Mouse (Mus musculus) neural tube, embryonic 12.5 days (tissue): ENCODE results near the gene Chid1. TPM values are rescaled to one million over a fixed set of nuclear protein-coding genes. Genes with fewer than 3 reads are reported as not detected.

Experiments used
- ATAC-seq: fragments of 200-750 bp; cut with Nextera tagmentation; 2 replicates; pipeline ENCODE4 v1.8.0; 2017; ENCODE audit warnings: low read depth, mild to moderate bottlenecking, moderate TSS enrichment, moderate library complexity; ENCODE audit not compliant: low FRiP score
- H3K27ac ChIP-seq: fragments of 300-500 bp; sonication (generic); 2 replicates; pipeline ENCODE4 v1.5.1; 2016
- H3K27me3 ChIP-seq: fragments of 300-500 bp; sonication (generic); replicated peaks from 2 replicates; pipeline ENCODE4 v1.6.1; 2016; ENCODE audit warnings: mild to moderate bottlenecking
- H3K36me3 ChIP-seq: fragments of 300-500 bp; sonication (generic); 2 replicates; pipeline ENCODE4 v1.6.1; 2016; ENCODE audit warnings: mild to moderate bottlenecking
- H3K4me1 ChIP-seq: fragments of 300-500 bp; sonication (generic); 2 replicates; pipeline ENCODE4 v1.6.1; 2016
- H3K4me2 ChIP-seq: fragments of 300-500 bp; sonication (generic); replicated peaks from 2 replicates; pipeline ENCODE4 v1.6.1; 2016; ENCODE audit warnings: mild to moderate bottlenecking
- H3K4me3 ChIP-seq: fragments of 300-500 bp; sonication (generic); 2 replicates; pipeline ENCODE4 v1.5.1; 2016
- H3K9ac ChIP-seq: fragments of 300-500 bp; sonication (generic); 2 replicates; pipeline ENCODE4 v1.6.1; 2016; ENCODE audit warnings: mild to moderate bottlenecking
- H3K9me3 ChIP-seq: fragments of 300-500 bp; sonication (generic); 2 replicates; pipeline ENCODE4 v1.6.1; 2016; ENCODE audit warnings: mild to moderate bottlenecking
- whole genome bisulfite sequencing: fragments of 180-500 bp; shearing (Covaris S2); methylation state at CpG from one replicate; pipeline ENCODE4 v1.1.7; 2016; 5-methylcytosine and 5-hydroxymethylcytosine counted together
- polyA plus RNA-seq: library from polyadenylated mRNA; unstranded; fragments of >200 nt; fragmentation: Nextera tagmentation; extraction: Ambion mirVana; gene quantifications from 2 replicates; pipeline ENCODE4 v1.2.1, GENCODE M21; 2016

Chid1 gene
- polyA plus RNA-seq, 1 experiment from 2014 or later: 33.7 TPM

- no peak overlapping the region for H3K9ac ChIP-seq
- no peaks in the 10 kb centered on the region for H3K36me3 ChIP-seq
- no peaks in the 10 kb centered on the region; the same call in 1 of the 2 replicates for H3K4me1 ChIP-seq
- 96% methylated on average over 3 of the region's 3 CpGs for WGBS
- no peaks in the 10 kb centered on the region for H3K9me3 ChIP-seq
- H3K27me3 ChIP-seq: no peaks in the 10 kb centered on the region
- no peak overlapping the region for H3K4me3 ChIP-seq
- H3K27ac ChIP-seq: no peak overlapping the region
- ATAC-seq: no peak
- H3K4me2 ChIP-seq: no peak overlapping the region
Measured at GRCm38 (mm10) chr7:141569916-141570315, 30.3 kb upstream of the Chid1 start.

- H3K9me3 ChIP-seq: no peaks in the 10 kb centered on the region
- no peak overlapping the region for H3K4me2 ChIP-seq
- H3K27me3 ChIP-seq: no peaks in the 10 kb centered on the region
- no peak overlapping the region for H3K4me3 ChIP-seq
- no peaks in the 10 kb centered on the region; the same call in 1 of the 2 replicates for H3K36me3 ChIP-seq
- H3K4me1 ChIP-seq: peaks cover 4% of the 10 kb centered on the region
- ATAC-seq: no peak
- H3K9ac ChIP-seq: no peak overlapping the region
- no peak overlapping the region for H3K27ac ChIP-seq
- 91% methylated on average over 9 of the region's 9 CpGs for WGBS
Measured at GRCm38 (mm10) chr7:141569283-141569803, 29.7 kb upstream of the Chid1 start.

DNA sequence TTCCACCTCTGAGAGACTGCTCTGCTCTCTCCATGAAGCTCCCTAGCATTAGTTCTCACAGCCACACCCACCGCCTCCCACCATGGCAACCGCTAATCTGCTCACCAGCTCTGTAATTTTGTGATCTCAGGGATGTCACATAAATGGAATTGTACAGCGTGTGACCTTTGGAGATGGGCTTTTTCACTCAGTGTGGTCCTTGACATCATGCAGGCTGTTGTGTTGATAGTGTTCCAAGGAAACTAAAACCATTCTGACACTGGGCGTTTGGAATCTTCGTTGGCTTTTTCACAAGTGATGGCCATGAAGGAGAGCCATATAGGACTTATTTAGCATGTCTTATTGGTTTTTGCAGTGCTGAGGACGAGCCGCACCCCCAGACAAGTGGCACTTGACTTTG, 26.9 kb upstream of the Chid1 start:
- H3K4me2 ChIP-seq: no peak overlapping the region
- no peak overlapping the region for H3K4me3 ChIP-seq
- H3K9me3 ChIP-seq: no peaks in the 10 kb centered on the region
- no peaks in the 10 kb centered on the region; the same call in 1 of the 2 replicates for H3K36me3 ChIP-seq
- no peaks in the 10 kb centered on the region for H3K27me3 ChIP-seq
- no peak overlapping the region for H3K9ac ChIP-seq
- no peak for ATAC-seq
- H3K27ac ChIP-seq: no peak overlapping the region
- 80% methylated on average over 7 of the region's 7 CpGs for WGBS
- H3K4me1 ChIP-seq: peaks cover 22% of the 10 kb centered on the region

- peaks cover 27% of the 10 kb centered on the region for H3K4me1 ChIP-seq
- H3K9me3 ChIP-seq: no peaks in the 10 kb centered on the region
- no peak overlapping the region for H3K4me3 ChIP-seq
- no peak for ATAC-seq
- H3K36me3 ChIP-seq: no peaks in the 10 kb centered on the region; the same call in 1 of the 2 replicates
- no peak overlapping the region for H3K9ac ChIP-seq
- WGBS: 70% methylated on average over 7 of the region's 7 CpGs
- H3K27me3 ChIP-seq: no peaks in the 10 kb centered on the region
- H3K27ac ChIP-seq: no peak overlapping the region
- 0 out of 2 replicates have a peak overlapping the region, but pooled peaks have one; percentile 26 for H3K4me2 ChIP-seq
Measured at GRCm38 (mm10) chr7:141564561-141564960, 24.9 kb upstream of the Chid1 start.

DNA sequence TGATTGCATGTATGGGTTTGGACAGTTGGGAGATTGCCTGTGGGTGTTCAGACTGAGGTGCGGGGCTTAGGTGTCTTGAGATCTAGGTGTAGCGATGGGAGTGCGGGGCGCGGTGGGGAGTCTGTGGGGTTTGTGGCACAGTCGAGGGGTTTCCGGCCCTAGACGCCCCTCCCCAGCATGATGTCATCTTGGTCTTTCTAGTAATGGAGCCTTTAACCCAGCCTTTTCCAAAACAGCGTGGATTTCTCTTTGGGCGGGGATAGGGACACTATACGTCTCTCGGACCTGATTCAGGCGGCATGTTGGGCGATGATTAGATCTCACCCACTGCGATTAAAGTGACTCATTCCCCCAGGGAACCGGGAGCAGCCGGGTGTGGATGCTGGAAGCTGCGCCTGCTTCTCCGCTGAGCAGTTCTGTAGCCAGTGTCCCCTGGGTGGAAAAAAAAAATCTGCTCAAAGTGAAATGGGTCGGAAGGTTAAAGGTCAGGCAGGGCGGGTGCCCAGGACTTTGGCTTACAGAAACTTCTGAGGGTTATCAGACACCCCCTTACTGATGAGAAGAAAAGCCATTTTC, 23.3 kb upstream of the Chid1 start:
- no peaks in the 10 kb centered on the region; the same call in 1 of the 2 replicates for H3K36me3 ChIP-seq
- no peak overlapping the region for H3K27ac ChIP-seq
- H3K4me2 ChIP-seq: peak overlapping the region; percentile 81
- peak overlapping the region; percentile 99 for H3K4me3 ChIP-seq
- peaks cover 27% of the 10 kb centered on the region for H3K4me1 ChIP-seq
- WGBS: under 1% methylated on average over 21 of the region's 21 CpGs
- H3K9me3 ChIP-seq: no peaks in the 10 kb centered on the region
- no peaks in the 10 kb centered on the region; the same call in 1 of the 2 replicates for H3K27me3 ChIP-seq
- peak overlapping the region; percentile 95 for H3K9ac ChIP-seq
- peak; percentile 48 for ATAC-seq

GRCm38 (mm10) chr7:141562421-141562851, 22.8 kb upstream of the Chid1 start:
- no peaks in the 10 kb centered on the region; the same call in 1 of the 2 replicates for H3K36me3 ChIP-seq
- H3K4me1 ChIP-seq: peaks cover 27% of the 10 kb centered on the region
- ATAC-seq: peak; percentile 78
- under 1% methylated on average over 33 of the region's 33 CpGs for WGBS
- peak overlapping the region; percentile 81 for H3K4me2 ChIP-seq
- H3K9ac ChIP-seq: peak overlapping the region; percentile 95
- H3K9me3 ChIP-seq: no peaks in the 10 kb centered on the region
- H3K4me3 ChIP-seq: peak overlapping the region; percentile 99
- no peaks in the 10 kb centered on the region; the same call in 1 of the 2 replicates for H3K27me3 ChIP-seq
- peak overlapping the region; percentile 80 for H3K27ac ChIP-seq

GRCm38 (mm10) chr7:141561682-141562391, 22.2 kb upstream of the Chid1 start, which contains the start of gene Ap2a2:
Gene Ap2a2, plus strand, starts transcription at chr7:141562173.
- WGBS: under 1% methylated on average over 72 of the region's 72 CpGs
- no peaks in the 10 kb centered on the region; the same call in 1 of the 2 replicates for H3K36me3 ChIP-seq

GRCm38 (mm10) chr7:141560471-141560870, 20.8 kb upstream of the Chid1 start:
- no peak for ATAC-seq
- Histone ChIP-seq H3K9me3 (no peaks in the 10 kb centered on the region), H3K4me3 (no peak overlapping the region), H3K27me3 (no peaks in the 10 kb centered on the region; the same call in 1 of the 2 replicates), H3K27ac (no peak overlapping the region), H3K4me1 (peaks cover 27% of the 10 kb centered on the region), H3K4me2 (no peak overlapping the region), H3K9ac (no peak overlapping the region), H3K36me3 (no peaks in the 10 kb centered on the region; the same call in 1 of the 2 replicates)
- 87% methylated on average over 4 of the region's 4 CpGs for WGBS

More at GRCm38 (mm10) chr7:141561682-141562391, 22.2 kb upstream of the Chid1 start, which contains the start of gene Ap2a2:
- H3K27me3 ChIP-seq: no peaks in the 10 kb centered on the region; the same call in 1 of the 2 replicates
- H3K9me3 ChIP-seq: no peaks in the 10 kb centered on the region
- H3K4me2 ChIP-seq: peak within 1 kb of the TSS; percentile 81
- H3K9ac ChIP-seq: peak within 1 kb of the TSS; percentile 95
- H3K4me1 ChIP-seq: peaks cover 27% of the 10 kb centered on the region
- H3K27ac ChIP-seq: peak within 1 kb of the TSS; percentile 80
- H3K4me3 ChIP-seq: peak within 1 kb of the TSS; percentile 99
- ATAC-seq: peak; percentile 94

- Histone ChIP-seq H3K4me2 (no peak overlapping the region), H3K27me3 (no peaks in the 10 kb centered on the region; the same call in 1 of the 2 replicates), H3K9ac (no peak overlapping the region), H3K9me3 (no peaks in the 10 kb centered on the region), H3K4me3 (no peak overlapping the region), H3K36me3 (no peaks in the 10 kb centered on the region; the same call in 1 of the 2 replicates), H3K27ac (no peak overlapping the region), H3K4me1 (peaks cover 27% of the 10 kb centered on the region)
- no peak for ATAC-seq
- 62% methylated on average over 2 of the region's 2 CpGs for WGBS
Measured at GRCm38 (mm10) chr7:141559726-141560325, 20.2 kb upstream of the Chid1 start.

DNA sequence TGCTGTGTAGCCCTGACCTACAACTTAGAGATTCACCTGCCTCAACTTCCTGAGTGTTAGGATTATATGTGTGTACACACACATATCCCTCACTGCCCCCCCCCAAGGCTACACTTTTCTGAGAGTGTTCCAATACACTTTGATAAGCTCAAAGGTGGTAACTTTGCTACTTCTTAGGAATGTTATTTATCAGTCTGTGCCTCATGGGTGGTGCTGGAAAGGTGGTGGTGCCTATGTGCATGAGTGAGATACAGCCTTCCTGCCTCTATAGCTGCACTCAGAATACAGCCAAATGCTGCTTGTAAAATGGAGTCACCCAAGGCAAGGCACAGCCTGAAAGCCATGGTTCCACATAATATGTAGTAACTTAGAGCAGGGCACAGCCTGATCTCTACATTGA, 19.3 kb upstream of the Chid1 start:
- H3K4me1 ChIP-seq: peaks cover 19% of the 10 kb centered on the region
- no peaks in the 10 kb centered on the region for H3K9me3 ChIP-seq
- H3K27me3 ChIP-seq: no peaks in the 10 kb centered on the region; the same call in 1 of the 2 replicates
- H3K4me2 ChIP-seq: no peak overlapping the region
- no peak overlapping the region for H3K4me3 ChIP-seq
- ATAC-seq: no peak
- H3K9ac ChIP-seq: no peak overlapping the region
- no peaks in the 10 kb centered on the region for H3K36me3 ChIP-seq
- no peak overlapping the region for H3K27ac ChIP-seq

DNA sequence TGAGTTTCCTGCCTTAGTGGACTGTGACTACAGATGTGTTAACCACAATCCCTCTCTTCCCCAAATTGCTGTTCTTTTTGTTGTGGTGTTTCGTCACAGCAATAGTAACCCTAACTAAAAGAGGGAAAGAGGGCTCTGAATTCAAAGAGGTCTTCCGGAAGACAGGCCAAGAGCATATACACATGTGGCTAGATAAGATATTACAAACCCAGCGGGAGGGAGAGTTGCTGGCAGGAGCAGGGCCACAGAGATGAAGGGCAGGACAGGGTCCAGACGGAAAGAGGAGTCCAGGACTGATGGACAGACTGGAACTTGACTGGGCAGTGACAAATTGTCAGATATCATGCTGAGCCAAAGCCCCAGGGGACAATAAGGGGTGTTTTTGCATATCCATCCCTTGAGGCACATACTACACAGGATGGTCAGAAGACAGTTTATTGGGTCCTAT, 18.7 kb upstream of the Chid1 start:
- H3K27me3 ChIP-seq: no peaks in the 10 kb centered on the region; the same call in 1 of the 2 replicates
- H3K9me3 ChIP-seq: no peaks in the 10 kb centered on the region
- H3K4me3 ChIP-seq: no peak overlapping the region
- H3K36me3 ChIP-seq: no peaks in the 10 kb centered on the region
- no peak overlapping the region for H3K9ac ChIP-seq
- peaks cover 13% of the 10 kb centered on the region for H3K4me1 ChIP-seq
- no peak for ATAC-seq
- WGBS: 66% methylated on average over 4 of the region's 4 CpGs
- no peak overlapping the region for H3K4me2 ChIP-seq
- H3K27ac ChIP-seq: no peak overlapping the region

- Histone ChIP-seq H3K4me1 (no peaks in the 10 kb centered on the region), H3K36me3 (no peaks in the 10 kb centered on the region), H3K9me3 (no peaks in the 10 kb centered on the region), H3K9ac (no peak overlapping the region), H3K27ac (no peak overlapping the region), H3K4me2 (no peak overlapping the region), H3K27me3 (no peaks in the 10 kb centered on the region), H3K4me3 (no peak overlapping the region)
- ATAC-seq: no peak
- 82% methylated on average over 2 of the region's 2 CpGs for WGBS
Measured at GRCm38 (mm10) chr7:141550464-141550863, 10.8 kb upstream of the Chid1 start.
